Mouse (Mus musculus) embryonic facial prominence, embryonic 12.5 days (tissue): Measurements from ENCODE around the gene Psma3. TPM values are rescaled to one million over a fixed set of nuclear protein-coding genes. Genes with fewer than 3 reads are reported as not detected.
"Not testable (repeated sequence)": the region's sequence is repeated elsewhere in the genome, so short reads cannot be mapped to it uniquely, and the experiment has no call there.

Experiments used
- ATAC-seq: fragments of 200-750 bp; cut with Nextera tagmentation; 2 replicates; pipeline ENCODE4 v1.8.0; 2017; ENCODE audit not compliant: insufficient number of reproducible peaks, insufficient read depth, low FRiP score, low TSS enrichment
- H3K27ac ChIP-seq: fragments of 300-500 bp; sonication (generic); 2 replicates; pipeline ENCODE4 v1.5.1; 2016; ENCODE audit warnings: mild to moderate bottlenecking
- H3K27me3 ChIP-seq: fragments of 300-500 bp; sonication (generic); 2 replicates; pipeline ENCODE4 v1.6.1; 2016; ENCODE audit warnings: mild to moderate bottlenecking, moderate library complexity
- H3K36me3 ChIP-seq: fragments of 300-500 bp; sonication (generic); 2 replicates; pipeline ENCODE4 v1.6.1; 2016; ENCODE audit warnings: mild to moderate bottlenecking
- H3K4me1 ChIP-seq: fragments of 300-500 bp; sonication (generic); 2 replicates; pipeline ENCODE4 v1.6.1; 2016
- H3K4me2 ChIP-seq: fragments of 300-500 bp; sonication (generic); replicated peaks from 2 replicates; pipeline ENCODE4 v1.6.1; 2016; ENCODE audit warnings: mild to moderate bottlenecking, moderate library complexity
- H3K4me3 ChIP-seq: fragments of 300-500 bp; sonication (generic); 2 replicates; pipeline ENCODE4 v1.5.1; 2016; ENCODE audit warnings: mild to moderate bottlenecking
- H3K9ac ChIP-seq: fragments of 300-500 bp; sonication (generic); 2 replicates; pipeline ENCODE4 v1.6.1; 2016; ENCODE audit warnings: mild to moderate bottlenecking, moderate library complexity
- H3K9me3 ChIP-seq: fragments of 300-500 bp; sonication (generic); 2 replicates; pipeline ENCODE4 v1.6.1; 2016; ENCODE audit warnings: mild to moderate bottlenecking, moderate library complexity
- WGBS: fragments of 180-500 bp; shearing (Covaris S2); methylation state at CpG from one replicate; pipeline ENCODE4 v1.1.7; 2016; 5-methylcytosine and 5-hydroxymethylcytosine counted together
- polyA plus RNA-seq: library from polyadenylated mRNA; unstranded; fragments of >200 nt; fragmentation: Nextera tagmentation; extraction: Ambion mirVana; gene quantifications from 2 replicates; pipeline ENCODE4 v1.2.1, GENCODE M21; 2016

Psma3 gene
- polyA plus RNA-seq, 1 experiment from 2014 or later, result 621 TPM

DNA sequence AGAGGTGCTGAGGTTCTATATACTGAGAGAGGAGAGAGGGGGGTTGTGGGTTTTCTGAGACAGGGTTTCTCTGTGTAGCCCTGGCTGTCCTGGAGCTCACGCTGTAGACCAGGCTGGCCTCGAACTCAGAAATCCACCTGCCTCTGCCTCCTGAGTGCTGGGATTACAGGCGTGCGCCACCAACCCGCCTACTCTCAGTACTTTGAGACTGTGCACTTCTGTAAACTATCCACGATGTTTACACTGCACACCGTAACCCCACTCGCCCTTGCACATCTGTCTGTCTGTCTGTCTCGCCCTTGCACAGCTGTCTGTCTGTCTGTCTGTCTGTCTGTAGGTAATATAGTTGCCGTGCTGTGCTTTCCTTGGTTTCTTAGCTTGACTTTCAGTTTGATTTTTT lies 50.0 kb downstream of the Psma3 start:
- no peak overlapping the region for H3K4me2 ChIP-seq
- H3K27me3 ChIP-seq, result no peaks in the 10 kb centered on the region
- no peaks in the 10 kb centered on the region for H3K9me3 ChIP-seq
- 94% methylated on average over 10 of the region's 10 CpGs for WGBS
- H3K27ac ChIP-seq, result no peak overlapping the region
- H3K4me3 ChIP-seq, result no peak overlapping the region
- H3K4me1 ChIP-seq, result no peaks in the 10 kb centered on the region
- no peak for ATAC-seq
- peaks cover 75% of the 10 kb centered on the region for H3K36me3 ChIP-seq
- no peak overlapping the region for H3K9ac ChIP-seq

DNA sequence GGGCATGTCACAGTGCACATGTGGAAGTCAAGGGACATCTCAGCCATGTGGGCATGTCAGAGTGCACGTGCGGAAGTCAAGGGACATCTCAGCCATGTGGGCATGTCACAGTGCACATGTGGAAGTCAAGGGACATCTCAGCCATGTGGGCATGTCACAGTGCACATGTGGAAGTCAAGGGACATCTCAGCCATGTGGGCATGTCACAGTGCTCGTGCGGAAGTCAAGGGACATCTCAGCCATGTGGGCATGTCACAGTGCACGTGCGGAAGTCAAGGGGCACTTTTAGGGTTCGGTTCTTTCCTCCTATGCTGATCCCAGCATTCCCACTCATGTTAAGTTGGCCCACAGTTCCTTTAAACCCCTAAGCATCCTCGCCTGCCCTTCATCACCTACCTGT lies 53.8 kb downstream of the Psma3 start:
- 90% methylated on average over 8 of the region's 8 CpGs for WGBS
- not testable (repeated sequence) for H3K4me3 ChIP-seq, H3K4me2 ChIP-seq, H3K27me3 ChIP-seq, H3K9me3 ChIP-seq, H3K9ac ChIP-seq, H3K4me1 ChIP-seq, H3K27ac ChIP-seq, ATAC-seq
- peaks cover 73% of the 10 kb centered on the region for H3K36me3 ChIP-seq

GRCm38 (mm10) chr12:71030260-71030659 lies 55.8 kb downstream of the Psma3 start:
- no peaks in the 10 kb centered on the region for H3K4me1 ChIP-seq
- WGBS, result 91% methylated on average over 8 of the region's 8 CpGs
- no peaks in the 10 kb centered on the region for H3K9me3 ChIP-seq
- no peak overlapping the region for H3K4me3 ChIP-seq
- H3K9ac ChIP-seq, result no peak overlapping the region
- H3K4me2 ChIP-seq, result no peak overlapping the region
- H3K27me3 ChIP-seq, result no peaks in the 10 kb centered on the region
- ATAC-seq, result no peak
- H3K36me3 ChIP-seq, result peaks cover 58% of the 10 kb centered on the region
- H3K27ac ChIP-seq, result no peak overlapping the region

DNA sequence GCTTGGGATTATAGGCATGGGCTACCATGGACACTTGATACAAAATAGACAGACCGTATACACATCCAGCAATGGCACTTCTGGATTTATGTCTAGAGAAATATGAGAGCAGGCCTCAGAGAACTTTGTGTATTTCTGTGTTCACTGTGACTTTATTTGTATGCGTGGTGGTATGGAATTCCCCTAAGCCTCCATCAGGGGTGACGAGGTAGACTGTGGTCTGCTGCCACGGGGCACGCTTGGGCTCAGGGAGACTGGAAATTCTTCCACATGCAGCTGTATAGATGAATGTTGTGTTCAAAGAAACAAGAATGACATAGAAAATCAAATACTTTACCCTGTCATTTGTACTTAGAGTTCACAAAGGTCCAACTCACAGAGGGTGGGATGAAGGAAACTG lies 56.3 kb downstream of the Psma3 start:
- Histone ChIP-seq H3K36me3 (peaks cover 54% of the 10 kb centered on the region), H3K4me3 (no peak overlapping the region), H3K4me1 (no peaks in the 10 kb centered on the region), H3K27ac (no peak overlapping the region), H3K9ac (no peak overlapping the region), H3K27me3 (no peaks in the 10 kb centered on the region), H3K4me2 (no peak overlapping the region), H3K9me3 (no peaks in the 10 kb centered on the region)
- no peak for ATAC-seq
- 90% methylated on average over 5 of the region's 5 CpGs for WGBS

GRCm38 (mm10) chr12:71035826-71036225 lies 61.4 kb downstream of the Psma3 start:
- WGBS, result 91% methylated on average over 4 of the region's 4 CpGs

DNA sequence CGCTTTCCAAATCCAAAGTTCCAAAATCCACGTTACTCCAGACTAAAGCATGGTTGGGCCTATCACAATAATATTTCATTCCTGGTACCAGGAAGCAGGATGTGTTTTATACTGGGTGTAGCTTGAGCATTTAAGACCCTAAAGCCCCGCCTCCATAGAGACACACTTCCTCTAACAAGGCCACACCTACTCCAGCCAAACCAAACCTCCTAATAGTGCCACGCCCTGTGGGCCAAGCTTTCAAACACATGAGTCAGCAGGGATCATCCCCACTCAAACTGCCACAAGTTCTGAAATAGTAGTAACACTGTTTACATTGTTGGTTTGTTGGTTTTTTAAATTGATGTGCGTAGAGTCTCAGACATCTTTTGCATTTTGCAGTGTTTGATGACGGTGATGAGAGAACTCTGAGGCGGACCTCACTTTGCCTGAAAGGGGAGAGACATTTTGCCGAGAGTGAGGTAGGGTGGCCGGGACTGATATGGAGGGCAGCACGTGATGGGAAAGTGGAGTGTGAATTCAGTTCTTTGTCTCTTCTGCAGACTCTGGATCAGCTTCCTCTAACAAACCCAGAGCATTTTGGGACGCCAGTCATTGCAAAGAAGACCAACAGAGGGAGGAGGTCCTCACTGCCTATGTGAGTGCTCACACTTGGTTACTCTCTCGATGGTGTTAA lies 62.4 kb downstream of the Psma3 start:
- Histone ChIP-seq H3K4me2 (no peak overlapping the region), H3K27me3 (no peaks in the 10 kb centered on the region), H3K36me3 (peaks cover 63% of the 10 kb centered on the region), H3K9me3 (no peaks in the 10 kb centered on the region), H3K9ac (no peak overlapping the region), H3K4me3 (no peak overlapping the region), H3K27ac (no peak overlapping the region), H3K4me1 (no peaks in the 10 kb centered on the region)
- 90% methylated on average over 12 of the region's 12 CpGs for WGBS
- ATAC-seq, result no peak

More at GRCm38 (mm10) chr12:71035826-71036225, 61.4 kb downstream of the Psma3 start:
- no peak for ATAC-seq
- no peak overlapping the region for H3K27ac ChIP-seq
- H3K36me3 ChIP-seq, result peaks cover 56% of the 10 kb centered on the region
- no peaks in the 10 kb centered on the region for H3K9me3 ChIP-seq
- no peak overlapping the region for H3K9ac ChIP-seq
- H3K4me2 ChIP-seq, result no peak overlapping the region
- no peaks in the 10 kb centered on the region for H3K4me1 ChIP-seq
- H3K27me3 ChIP-seq, result no peaks in the 10 kb centered on the region
- no peak overlapping the region for H3K4me3 ChIP-seq

DNA sequence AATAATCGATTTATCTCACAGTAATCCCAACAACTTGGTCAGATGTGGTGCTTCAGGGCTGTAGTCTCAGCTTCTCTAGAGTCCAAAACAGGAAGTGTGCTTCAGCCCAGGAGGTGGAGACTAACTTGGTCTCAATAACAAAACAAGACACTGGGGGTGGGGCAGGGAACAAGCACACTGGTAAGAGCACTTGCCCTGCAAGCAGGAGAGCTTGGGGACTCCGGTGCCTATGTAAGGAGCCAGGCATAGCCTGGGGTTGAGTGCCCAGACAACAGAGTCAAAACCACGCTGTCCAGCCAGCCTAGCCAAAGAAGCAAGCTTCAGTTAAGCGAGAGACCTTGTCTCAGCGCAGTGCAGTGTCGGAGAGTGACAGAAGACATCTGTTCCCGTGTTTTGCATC lies 66.0 kb downstream of the Psma3 start:
- H3K4me2 ChIP-seq, result no peak overlapping the region
- no peak overlapping the region for H3K9ac ChIP-seq
- ATAC-seq, result no peak
- H3K27ac ChIP-seq, result no peak overlapping the region
- no peaks in the 10 kb centered on the region for H3K9me3 ChIP-seq
- WGBS, result 87% methylated on average over 7 of the region's 7 CpGs
- H3K4me3 ChIP-seq, result no peak overlapping the region
- no peaks in the 10 kb centered on the region for H3K27me3 ChIP-seq
- no peaks in the 10 kb centered on the region for H3K4me1 ChIP-seq
- peaks cover 56% of the 10 kb centered on the region for H3K36me3 ChIP-seq

- H3K9me3 ChIP-seq, result no peaks in the 10 kb centered on the region
- WGBS, result 93% methylated on average over 1 of the region's 1 CpGs
- peaks cover 1% of the 10 kb centered on the region; the same call in 1 of the 2 replicates for H3K4me1 ChIP-seq
- no peak overlapping the region for H3K4me3 ChIP-seq
- H3K4me2 ChIP-seq, result no peak overlapping the region
- H3K27ac ChIP-seq, result no peak overlapping the region
- no peak overlapping the region for H3K9ac ChIP-seq
- no peaks in the 10 kb centered on the region for H3K27me3 ChIP-seq
- peaks cover 53% of the 10 kb centered on the region for H3K36me3 ChIP-seq
- no peak for ATAC-seq
Measured at GRCm38 (mm10) chr12:71042451-71042850, 68.0 kb downstream of the Psma3 start.

DNA sequence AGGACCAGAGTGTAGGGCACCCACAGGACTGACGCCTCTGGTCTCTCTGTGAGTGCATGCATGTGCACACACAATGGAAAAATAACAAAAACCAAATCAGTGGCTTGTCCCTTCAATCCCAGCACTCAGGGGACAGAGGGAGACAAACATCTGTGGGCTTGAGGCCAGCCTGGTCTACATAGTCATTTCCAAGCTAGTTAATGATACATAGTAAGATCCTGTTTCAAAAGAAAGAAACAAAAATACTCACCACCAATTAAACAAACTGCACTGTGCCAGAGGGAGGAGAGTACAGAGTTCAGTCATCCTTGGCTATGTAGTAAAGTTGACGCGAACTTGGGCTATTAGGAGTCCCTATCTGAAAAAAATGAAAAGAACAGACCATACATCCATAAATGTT lies 69.2 kb downstream of the Psma3 start:
- Histone ChIP-seq H3K4me3 (no peak overlapping the region), H3K9ac (no peak overlapping the region), H3K4me1 (peaks cover 5% of the 10 kb centered on the region; the same call in 1 of the 2 replicates), H3K27ac (no peak overlapping the region), H3K4me2 (no peak overlapping the region), H3K27me3 (no peaks in the 10 kb centered on the region), H3K36me3 (peaks cover 45% of the 10 kb centered on the region), H3K9me3 (no peaks in the 10 kb centered on the region)
- 91% methylated on average over 3 of the region's 3 CpGs for whole genome bisulfite sequencing
- no peak for ATAC-seq

- H3K4me3 ChIP-seq, result no peak overlapping the region
- peaks cover 5% of the 10 kb centered on the region; the same call in 1 of the 2 replicates for H3K4me1 ChIP-seq
- 94% methylated on average over 2 of the region's 2 CpGs for WGBS
- H3K9me3 ChIP-seq, result no peaks in the 10 kb centered on the region
- H3K27me3 ChIP-seq, result no peaks in the 10 kb centered on the region
- H3K9ac ChIP-seq, result no peak overlapping the region
- peaks cover 39% of the 10 kb centered on the region for H3K36me3 ChIP-seq
- no peak for ATAC-seq
- H3K27ac ChIP-seq, result no peak overlapping the region
- no peak overlapping the region for H3K4me2 ChIP-seq
Measured at GRCm38 (mm10) chr12:71044488-71044887, 70.1 kb downstream of the Psma3 start.
